Mouse (Mus musculus): ENCODE data around the gene Pilra.

Pilra gene

DNA sequence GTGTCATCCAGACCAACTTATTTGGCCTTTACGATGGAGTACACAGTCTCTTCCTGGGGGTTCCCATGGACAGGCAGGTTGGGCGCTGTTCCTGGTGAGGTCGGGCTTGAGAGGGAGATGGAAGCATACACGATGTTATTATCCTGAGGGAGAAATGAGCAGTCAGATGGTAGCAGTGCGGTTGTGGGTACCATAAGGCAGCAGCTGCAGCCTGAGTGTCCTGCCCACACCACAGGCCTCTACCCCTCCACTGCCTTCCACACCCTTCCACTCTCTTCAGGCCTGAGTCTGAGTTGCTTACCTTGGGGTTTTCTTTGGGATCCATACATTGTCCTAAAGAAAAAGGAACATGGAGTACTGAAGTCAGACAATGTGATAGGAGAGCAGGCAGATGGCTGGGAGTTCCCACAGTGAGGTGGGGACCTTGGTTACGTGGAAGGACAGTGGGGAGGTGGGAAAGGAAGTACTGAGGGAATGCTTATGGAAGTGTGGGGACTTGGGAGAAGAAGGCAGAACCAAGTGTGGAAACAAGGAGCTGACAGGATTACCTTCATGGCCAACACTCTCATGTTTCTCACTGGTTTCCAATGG lies 12.5 kb downstream of the Pilra start:
- DNase-seq (ENCODE audit: extremely low spot score) = no peak

GRCm38 (mm10) chr5:137822602-137823001 lies 13.5 kb downstream of the Pilra start:
- DNase-seq (ENCODE audit: extremely low spot score) = no peak

- no peak for DNase-seq (ENCODE audit: extremely low spot score)
Measured at GRCm38 (mm10) chr5:137822126-137822525, 14.0 kb downstream of the Pilra start.

DNA sequence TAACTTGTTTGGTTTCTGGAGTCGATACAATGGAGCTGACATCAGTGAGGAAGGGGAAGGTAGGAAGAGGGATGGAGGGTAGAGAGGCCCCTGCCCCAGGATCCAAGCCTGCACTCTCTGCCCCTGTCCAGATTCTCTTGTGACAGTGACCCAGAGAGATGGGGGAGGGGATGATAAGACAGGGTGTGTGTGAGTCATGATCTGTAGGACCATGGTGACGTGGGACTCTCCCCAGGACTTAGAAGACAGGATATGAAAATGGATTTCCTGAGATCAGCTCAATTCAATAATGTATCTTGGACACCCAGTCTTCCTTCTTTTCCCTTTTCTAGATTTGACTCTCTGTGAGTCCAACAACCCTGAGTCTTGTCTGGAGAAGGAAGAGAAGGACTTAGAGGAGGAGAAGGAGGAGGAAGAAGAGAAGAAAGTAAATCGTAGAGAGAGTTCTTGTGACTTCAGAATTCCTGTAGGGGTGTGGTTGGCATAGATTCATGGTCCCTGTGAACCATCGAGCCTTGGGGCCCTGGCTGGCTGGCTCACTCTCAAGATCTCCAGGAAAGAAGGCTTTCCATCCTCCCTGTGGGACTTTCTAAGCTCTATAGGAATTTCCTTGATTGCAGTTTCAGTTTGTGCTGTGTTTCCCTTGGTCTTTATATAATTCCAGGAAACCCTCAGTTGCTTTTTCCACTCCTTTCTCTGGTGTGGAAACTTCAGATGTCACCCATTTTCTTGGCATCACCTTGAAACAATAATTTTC lies 18.4 kb downstream of the Pilra start:
- DNase-seq (ENCODE audit: extremely low spot score) = no peak

DNA sequence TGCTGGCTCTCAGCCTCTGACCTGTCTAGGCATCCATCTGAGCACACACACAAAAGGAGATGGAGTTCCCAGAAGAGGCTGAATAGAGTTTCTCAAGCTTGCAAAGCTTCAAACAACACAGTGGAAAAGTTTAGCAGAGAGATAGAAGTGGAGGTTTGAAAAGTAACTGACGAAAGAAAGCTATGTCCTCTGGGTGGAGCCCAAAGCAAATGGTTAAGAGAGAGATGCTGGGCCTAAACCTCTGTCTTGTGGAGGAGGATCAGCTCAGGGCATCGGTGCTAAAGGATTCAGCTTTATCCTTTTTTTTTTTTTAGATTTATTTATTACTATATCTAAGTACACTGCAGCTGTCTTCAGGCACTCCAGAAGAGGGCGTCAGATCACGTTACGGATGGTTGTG lies 27.8 kb downstream of the Pilra start:
- no peak for DNase-seq (ENCODE audit: extremely low spot score)

DNA sequence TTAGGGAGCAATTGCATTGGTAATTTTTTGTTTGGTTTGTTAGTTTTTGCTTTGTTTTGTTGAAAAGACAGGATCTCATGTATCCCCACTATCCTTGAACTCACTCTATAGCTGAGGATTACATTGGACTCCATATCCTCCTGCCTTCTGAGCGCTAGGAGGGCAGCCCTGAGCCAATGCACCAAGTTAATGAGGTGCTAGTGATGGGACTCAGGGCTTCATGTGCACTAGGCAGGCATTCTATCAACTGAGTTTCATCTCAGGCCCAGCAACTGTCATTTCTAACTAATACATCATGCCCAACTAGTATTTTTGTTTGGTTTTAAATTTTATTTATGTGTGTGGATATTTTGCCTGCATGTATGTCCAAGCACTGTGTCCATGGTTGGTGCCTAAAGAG lies 29.9 kb downstream of the Pilra start:
- no peak for DNase-seq (ENCODE audit: extremely low spot score)

DNA sequence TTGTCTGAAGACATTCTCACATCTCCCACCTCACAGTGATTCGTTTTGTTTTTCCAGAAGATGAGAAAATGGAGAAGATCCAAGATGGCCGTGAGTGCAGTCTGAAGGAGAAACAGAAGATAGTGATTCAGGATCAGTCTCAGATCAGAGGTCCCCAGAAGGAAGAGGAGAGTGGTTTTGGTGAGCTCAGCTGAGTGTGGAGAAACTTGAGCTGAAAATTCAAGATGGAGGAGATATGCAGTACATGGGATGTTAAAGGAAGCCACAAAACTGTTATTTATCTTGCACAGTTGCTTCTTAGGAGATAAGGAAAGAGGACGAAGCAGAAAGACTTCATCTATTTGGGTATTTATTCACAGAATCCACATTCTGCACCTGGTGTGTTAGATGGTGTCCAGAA lies 35.2 kb downstream of the Pilra start:
- DNase-seq (ENCODE audit: extremely low spot score) = no peak

GRCm38 (mm10) chr5:137796606-137797005 lies 39.5 kb downstream of the Pilra start:
- DNase-seq (ENCODE audit: extremely low spot score) = no peak

DNA sequence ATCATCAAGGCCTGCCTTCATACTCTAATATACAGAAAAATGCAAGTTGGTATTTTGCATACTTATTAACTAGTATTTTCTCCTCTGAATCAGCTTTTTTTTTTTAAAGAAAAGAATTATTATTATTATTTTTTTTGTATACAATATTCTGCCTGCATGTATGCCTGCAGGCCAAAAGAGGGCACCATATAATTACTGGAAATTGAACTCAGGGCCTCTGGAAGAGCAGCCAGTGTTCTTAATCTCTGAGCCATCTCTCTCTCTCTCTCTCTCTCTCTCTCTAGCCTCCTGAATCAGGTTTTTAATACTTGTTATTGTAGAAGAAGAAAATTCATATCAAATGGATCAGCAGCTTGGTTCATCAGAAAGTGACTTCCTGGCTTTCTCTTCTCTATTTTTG lies 44.5 kb downstream of the Pilra start:
- DNase-seq (ENCODE audit: extremely low spot score) = no peak

DNA sequence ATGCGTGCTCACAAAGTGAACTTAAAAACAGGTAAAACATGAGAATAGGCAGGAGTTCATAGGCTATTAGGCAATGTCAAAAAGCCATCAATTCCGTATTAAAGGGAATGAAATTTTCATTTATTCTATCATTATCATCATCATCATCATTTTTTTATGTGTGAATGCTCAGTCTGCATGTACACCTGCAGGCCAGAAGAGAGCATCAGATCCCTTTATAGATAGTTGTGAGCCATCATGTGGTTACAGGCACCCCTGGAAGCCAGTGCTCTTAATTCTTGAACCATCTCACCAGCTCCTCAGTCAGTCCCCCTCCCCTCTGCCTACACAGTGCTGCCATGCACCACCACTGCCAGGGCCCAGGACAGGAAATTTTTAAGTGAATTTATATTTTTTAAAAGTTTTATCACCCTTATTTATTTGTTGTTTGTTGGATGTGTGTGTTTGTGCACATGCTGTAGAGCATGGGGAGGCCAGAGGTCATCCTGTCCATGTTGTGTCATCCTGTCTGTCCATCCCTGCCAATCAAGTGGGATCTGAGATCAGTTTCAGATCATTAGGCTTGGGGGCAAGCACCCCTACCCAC lies 47.0 kb downstream of the Pilra start:
- DNase-seq (ENCODE audit: extremely low spot score) = no peak

DNA sequence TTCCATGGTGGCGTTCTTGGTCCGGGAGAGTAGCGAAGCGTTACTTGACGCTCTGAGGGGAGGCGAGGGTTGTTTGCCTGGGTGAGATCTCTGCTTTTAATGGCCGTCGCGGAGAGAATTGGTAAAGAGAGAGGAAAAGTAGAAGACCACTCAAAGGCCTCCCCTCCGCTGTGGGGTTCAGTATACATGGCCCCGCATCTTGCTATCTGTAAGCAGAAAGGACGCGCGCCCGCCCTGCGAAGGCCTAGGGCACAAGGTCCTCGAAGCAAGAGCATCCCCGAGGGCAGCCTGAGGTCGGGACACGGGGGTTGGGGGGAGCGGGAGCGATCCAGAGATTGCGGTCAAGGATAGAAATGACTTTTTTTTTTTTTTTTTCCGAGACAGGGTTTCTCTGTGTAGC lies 47.9 kb downstream of the Pilra start:
- no peak for DNase-seq (ENCODE audit: extremely low spot score)

GRCm38 (mm10) chr5:137787151-137787928 lies 48.7 kb downstream of the Pilra start, which contains the start of the genes Mepce and Zcwpw1:
Gene Mepce (minus strand): TSS chr5:137787655.
Gene Zcwpw1 (plus strand): TSS chr5:137787798.
- peak; percentile 94 for DNase-seq (ENCODE audit: extremely low spot score)

DNA sequence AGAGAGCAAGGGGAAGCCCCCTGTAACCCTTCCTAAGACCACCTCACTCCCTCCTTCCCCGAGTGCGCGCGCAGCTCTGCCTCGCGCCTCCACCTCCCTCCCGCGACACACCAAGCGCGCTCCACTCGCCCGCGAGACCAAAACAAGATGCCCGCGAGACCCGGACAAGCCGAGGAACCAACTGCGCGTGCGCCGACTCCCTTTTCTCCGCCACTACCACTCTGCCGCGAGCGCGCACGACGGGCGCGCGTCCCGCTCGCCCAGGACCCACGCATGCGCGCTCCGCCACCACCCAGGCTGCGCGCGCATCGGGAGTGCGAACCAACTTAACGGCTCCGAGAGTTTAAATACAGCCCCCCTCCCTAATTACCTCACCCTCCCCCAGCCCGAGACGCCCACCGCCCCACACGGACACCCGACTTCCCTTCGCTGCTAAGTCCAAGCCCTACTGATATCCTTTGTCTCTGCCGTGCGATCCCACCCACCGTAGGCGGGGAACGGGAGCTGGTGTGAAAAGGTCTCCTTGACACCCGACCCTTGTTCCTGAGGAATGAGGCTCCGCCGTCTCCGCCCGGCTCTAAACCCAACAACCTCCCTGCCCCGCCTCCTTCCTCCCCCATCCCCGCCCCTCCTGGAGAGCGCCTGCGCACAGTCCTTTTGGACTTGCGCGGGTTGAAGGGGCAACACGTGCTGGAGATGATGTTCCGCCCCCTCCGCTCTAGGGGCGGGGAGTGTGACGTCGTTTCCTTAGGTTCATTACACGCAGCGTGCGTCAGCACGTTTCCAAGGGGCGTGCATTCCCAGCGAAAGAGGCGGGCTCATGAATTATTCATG lies 49.8 kb downstream of the Pilra start:
- DNase-seq (ENCODE audit: extremely low spot score) = peak; percentile 99

DNA sequence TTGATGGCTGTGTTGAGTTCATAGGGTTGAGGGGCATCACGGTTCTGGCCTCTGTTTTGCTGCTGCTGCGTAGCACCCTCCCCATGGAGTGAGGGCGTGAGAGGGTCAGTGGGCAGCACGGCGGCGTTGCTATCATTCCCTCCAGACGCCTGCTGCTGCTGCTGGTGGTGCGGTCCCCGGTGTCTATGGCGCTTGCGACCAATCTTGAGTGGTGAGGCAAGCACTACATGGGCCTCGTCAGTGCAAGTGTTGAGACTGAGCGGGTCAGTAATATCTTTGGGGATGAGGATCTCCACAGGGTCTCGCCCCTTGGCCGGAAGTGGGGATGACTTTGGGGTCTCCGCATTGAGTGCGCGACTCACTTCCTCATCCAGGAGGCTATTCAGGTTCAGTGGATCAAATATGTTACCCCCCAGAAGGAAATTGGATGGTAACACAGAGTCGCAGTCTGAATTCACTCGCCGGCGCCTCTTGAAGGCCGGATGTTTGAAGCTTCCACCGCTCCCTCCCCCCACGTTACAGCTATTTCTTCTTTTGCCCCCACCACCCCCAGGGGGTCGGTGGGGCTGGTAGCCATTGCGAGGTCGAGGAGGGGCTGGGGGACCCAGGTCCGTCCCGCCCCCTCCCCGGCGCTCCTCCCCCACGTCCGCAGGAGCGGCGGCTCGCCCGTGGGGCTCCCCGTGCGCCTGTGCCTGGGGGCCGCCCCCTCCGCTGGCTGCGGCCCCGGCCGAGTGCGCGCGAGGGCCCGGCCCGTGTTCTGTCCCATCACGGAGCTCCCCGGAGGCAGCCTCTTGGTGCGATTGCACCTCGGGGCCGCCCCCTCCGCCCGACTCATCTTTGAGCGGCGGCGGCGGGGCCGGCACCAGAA lies 50.7 kb downstream of the Pilra start:
- peak; percentile 47 for DNase-seq (ENCODE audit: extremely low spot score)

GRCm38 (mm10) chr5:137784546-137784945 lies 51.5 kb downstream of the Pilra start:
- DNase-seq (ENCODE audit: extremely low spot score) = no peak

DNA sequence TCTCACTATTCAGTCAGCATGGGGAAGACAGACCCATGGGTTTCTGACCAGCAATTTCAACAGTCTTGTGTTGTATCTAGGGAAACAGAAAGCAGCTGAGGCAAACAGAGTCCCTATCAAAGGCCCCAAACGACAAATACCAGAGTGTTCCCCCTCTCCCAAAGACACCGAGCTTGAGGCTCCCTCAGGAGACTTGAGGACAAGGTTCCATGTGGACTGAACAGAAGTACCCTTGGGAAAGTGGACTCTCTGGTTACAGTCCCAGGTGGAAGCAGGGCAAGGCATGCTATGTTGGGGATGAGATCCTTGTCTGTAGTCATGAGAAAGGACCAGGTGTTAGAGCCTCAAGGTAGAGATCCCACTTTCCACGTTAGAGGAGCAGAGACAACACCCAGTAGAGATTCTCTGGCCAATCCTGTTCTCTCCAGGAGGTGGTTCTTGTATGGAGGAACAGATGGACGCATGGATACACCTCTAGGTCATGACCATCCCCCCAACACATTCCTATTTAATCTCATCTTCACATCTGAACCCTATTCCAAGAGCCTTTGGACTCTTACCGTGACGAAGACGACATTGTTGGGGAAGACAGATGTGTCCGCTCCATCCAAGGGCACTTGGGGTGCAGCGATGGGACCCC lies 52.1 kb downstream of the Pilra start:
- DNase-seq (ENCODE audit: extremely low spot score) = no peak

- no peak for DNase-seq (ENCODE audit: extremely low spot score)
Measured at GRCm38 (mm10) chr5:137782776-137783522, 53.1 kb downstream of the Pilra start.

GRCm38 (mm10) chr5:137781661-137782060 lies 54.4 kb downstream of the Pilra start:
- DNase-seq (ENCODE audit: extremely low spot score) = no peak
